Mouse (Mus musculus) liver, adult (tissue): ENCODE measurements at regions not wholly inside any gene's neighbourhood (a gene's known extent, or its start where the extent isn't known, plus 50 kb on each side); places are given as distances from the start of the nearest gene placed in this dataset.

ENCODE experiments used
- GATA4 ChIP-seq: IDR thresholded peaks from 2 replicates; pipeline ENCODE4 v1.6.1; 2014; ENCODE audit warnings: mild to moderate bottlenecking, low read length; ENCODE audit not compliant: insufficient replicate concordance

DNA sequence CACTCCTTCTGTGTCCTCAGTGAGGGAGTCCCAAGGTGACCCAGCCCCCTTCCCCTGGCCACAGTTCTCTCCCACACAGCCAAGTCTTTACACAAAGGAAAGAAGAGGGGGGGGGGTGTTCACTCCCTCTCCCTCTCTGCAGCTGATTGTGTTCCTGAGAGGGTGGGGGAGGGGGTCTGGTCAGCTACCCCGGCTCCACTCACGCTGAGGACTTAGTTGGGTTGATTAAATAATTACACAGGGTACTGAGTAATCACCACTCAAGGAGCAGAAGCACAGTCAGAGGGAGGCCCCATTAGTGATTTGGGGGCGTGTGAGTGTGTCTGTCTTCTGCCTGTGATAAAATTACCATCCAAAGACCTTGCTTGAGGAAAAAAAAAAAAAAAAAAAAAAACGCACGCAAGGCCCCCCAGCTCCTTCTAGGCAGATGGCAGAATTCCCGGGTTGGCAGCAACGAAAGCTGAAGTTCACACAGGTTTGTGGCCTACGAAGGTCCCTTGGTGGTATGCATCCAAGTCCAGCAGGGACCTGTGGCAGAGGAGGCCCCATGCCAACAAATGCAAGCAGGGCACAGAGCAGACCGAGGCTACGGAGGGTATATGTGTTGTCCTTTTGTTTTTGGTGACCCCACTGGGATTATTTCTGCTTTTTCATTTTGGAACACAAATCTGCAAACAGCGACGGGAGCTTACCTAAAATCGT is 55.3 kb upstream of the Top1 start:
- TF ChIP-seq GATA4, result no peak

DNA sequence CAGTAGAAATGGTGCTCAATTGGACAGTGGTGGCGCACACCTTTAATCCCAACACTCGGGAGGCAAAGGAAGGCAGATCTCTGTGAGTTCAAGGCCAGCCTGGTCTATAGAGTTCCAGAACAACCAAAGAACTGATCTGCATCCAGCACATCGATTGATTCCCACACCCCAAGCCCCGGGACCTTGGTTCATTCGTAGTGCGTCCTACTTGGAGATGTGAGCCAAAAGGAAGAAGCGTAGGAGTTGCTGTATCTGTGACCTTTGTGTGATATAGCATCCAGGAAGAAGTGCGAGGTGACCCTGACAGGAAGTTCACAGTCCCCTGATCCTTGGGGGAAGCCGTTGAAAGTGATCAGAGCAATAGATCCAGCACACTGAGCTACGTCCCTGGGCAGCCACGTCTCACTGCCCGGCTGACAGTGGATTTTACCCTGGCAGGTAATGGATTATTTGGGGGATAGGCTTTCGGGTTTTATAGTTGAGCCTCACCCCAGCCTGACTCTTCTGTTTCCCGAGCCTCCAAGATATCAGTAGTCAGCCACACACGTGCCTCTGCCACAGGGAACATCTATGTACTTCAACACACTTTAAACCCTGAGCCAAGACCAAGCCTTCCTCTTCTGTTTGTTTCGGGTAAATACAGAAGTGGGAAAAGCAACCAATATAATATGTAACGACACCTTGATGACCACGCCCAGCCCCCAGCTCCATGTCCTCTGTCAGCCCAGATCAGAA is 54.1 kb upstream of the Top1 start:
- no peak for TF ChIP-seq GATA4

DNA sequence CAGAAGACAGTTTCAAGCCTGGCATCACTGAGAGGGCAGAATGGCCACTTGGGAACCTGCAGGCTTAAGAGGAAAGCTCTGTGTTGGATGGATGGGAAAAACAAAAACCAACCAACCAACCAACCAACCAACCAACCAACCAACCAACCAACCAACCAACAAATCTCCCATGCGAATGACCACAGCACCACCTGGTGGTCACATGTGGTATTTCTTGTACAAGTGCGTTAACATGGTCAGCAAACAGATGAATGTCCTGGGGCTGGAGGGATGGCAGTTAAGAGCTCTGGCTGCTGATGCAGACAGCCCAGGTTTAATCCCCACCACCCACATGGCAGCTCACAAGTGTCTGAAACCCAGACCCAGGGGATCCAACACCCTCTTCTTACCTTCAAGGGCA is 52.7 kb upstream of the Top1 start:
- TF ChIP-seq GATA4, result no peak
